Mouse (Mus musculus): ENCODE results near the gene Vti1a. TPM values are rescaled to one million over a fixed set of nuclear protein-coding genes. Genes with fewer than 3 reads are reported as not detected.

Gene Vti1a
- polyA plus RNA-seq, 1 experiment from 2014 or later: 31.8 TPM

GRCm38 (mm10) chr19:55340521-55340920 lies 24.4 kb downstream of the Vti1a start:
- no peaks in the 10 kb centered on the region for H3K9me3 ChIP-seq
- 0 out of 2 replicates have a peak, but pooled peaks cover 3% of the 10 kb centered on the region for H3K4me1 ChIP-seq
- H3K4me3 ChIP-seq: no peak overlapping the region
- no peak overlapping the region for H3K9ac ChIP-seq
- no peaks in the 10 kb centered on the region for H3K27me3 ChIP-seq
- WGBS: 91% methylated on average over 6 of the region's 6 CpGs
- no peak overlapping the region for H3K4me2 ChIP-seq (replicated peaks)
- H3K36me3 ChIP-seq: no peaks in the 10 kb centered on the region
- no peak overlapping the region for H3K27ac ChIP-seq
- ATAC-seq (ENCODE audit: insufficient number of reproducible peaks, insufficient read depth, low FRiP score, low TSS enrichment): no peak

DNA sequence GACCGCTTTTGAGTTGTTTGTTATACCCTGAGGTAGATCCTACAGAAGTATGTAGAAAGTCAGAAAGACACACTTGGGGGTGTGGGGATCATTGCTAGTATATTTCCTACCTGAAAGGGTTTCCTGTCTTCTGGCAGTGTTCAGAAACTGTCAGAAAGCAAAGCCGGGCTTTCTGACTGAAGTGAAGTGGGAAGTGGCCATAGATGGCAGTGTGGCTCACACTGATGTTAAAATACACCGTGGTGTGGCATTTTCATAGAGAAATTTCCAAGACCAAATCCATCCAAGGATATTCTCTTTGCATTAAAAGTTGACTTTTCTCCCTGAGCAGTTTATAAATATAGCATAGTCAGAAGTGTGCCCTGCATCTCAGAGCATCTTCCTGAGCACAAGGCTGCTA lies 25.3 kb downstream of the Vti1a start:
- H3K4me3 ChIP-seq: no peak overlapping the region
- H3K4me2 ChIP-seq (replicated peaks): no peak overlapping the region
- no peak for ATAC-seq (ENCODE audit: insufficient number of reproducible peaks, insufficient read depth, low FRiP score, low TSS enrichment)
- H3K9ac ChIP-seq: no peak overlapping the region
- H3K36me3 ChIP-seq: no peaks in the 10 kb centered on the region
- H3K9me3 ChIP-seq: no peaks in the 10 kb centered on the region
- no peak overlapping the region for H3K27ac ChIP-seq
- 76% methylated on average over 3 of the region's 3 CpGs for WGBS
- H3K27me3 ChIP-seq: no peaks in the 10 kb centered on the region
- H3K4me1 ChIP-seq: 0 out of 2 replicates have a peak, but pooled peaks cover 3% of the 10 kb centered on the region

DNA sequence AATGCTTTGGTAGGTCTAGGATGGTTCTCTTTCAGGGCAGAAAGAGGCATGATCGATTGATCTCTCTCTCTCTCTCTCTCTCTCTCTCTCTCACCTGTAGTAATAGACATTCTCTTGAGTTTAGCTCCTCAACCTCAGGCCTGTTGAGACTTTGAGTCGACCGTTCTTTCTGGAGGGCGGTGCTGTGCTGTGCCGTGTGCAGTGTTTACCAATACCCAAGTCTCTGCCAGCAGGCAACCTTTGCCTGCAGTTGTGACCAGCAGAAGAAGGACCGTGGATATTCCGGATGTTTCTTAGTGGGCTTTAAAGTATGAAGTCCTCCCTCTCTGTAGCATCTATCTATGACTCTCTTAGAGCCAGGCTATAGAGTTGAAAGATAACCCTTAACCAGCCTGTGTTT lies 26.3 kb downstream of the Vti1a start:
- Histone ChIP-seq H3K27me3 (no peaks in the 10 kb centered on the region), H3K36me3 (no peaks in the 10 kb centered on the region), H3K4me3 (no peak overlapping the region), H3K4me1 (0 out of 2 replicates have a peak, but pooled peaks cover 3% of the 10 kb centered on the region), H3K9ac (no peak overlapping the region), H3K4me2 (replicated peaks) (no peak overlapping the region), H3K27ac (no peak overlapping the region), H3K9me3 (no peaks in the 10 kb centered on the region)
- no peak for ATAC-seq (ENCODE audit: insufficient number of reproducible peaks, insufficient read depth, low FRiP score, low TSS enrichment)
- 95% methylated on average over 7 of the region's 7 CpGs for WGBS

- Histone ChIP-seq H3K9me3 (no peaks in the 10 kb centered on the region), H3K4me3 (no peak overlapping the region), H3K27me3 (no peaks in the 10 kb centered on the region), H3K4me1 (0 out of 2 replicates have a peak, but pooled peaks cover 3% of the 10 kb centered on the region), H3K4me2 (replicated peaks) (no peak overlapping the region), H3K36me3 (no peaks in the 10 kb centered on the region), H3K9ac (no peak overlapping the region), H3K27ac (no peak overlapping the region)
- no peak for ATAC-seq (ENCODE audit: insufficient number of reproducible peaks, insufficient read depth, low FRiP score, low TSS enrichment)
- WGBS: 86% methylated on average over 9 of the region's 9 CpGs
These were observed 27.2 kb downstream of the Vti1a start for GRCm38 (mm10) chr19:55343274-55343673.

DNA sequence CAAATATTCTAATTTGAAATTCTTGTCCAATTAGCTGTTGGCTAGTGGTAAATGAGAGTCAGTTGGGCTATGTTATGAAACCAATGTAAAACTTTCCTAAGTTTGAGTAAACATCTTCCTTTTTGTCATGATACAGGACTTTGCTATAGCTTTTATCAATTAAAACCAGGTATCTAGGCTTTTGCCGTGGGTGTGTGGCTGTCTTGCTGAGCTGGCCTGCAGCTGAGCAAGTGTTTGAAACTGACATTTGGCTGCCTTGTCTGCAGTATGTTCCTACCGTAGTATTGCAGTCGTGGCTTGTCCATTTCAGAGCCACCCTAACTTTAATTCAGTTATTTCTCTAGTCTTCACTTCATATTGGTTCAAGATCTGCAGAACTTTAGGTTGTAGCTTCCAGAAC lies 32.1 kb downstream of the Vti1a start:
- no peak overlapping the region for H3K4me3 ChIP-seq
- H3K4me1 ChIP-seq: peaks cover 7% of the 10 kb centered on the region
- ATAC-seq (ENCODE audit: insufficient number of reproducible peaks, insufficient read depth, low FRiP score, low TSS enrichment): no peak
- H3K27me3 ChIP-seq: no peaks in the 10 kb centered on the region
- no peak overlapping the region for H3K9ac ChIP-seq
- no peak overlapping the region for H3K4me2 ChIP-seq (replicated peaks)
- H3K27ac ChIP-seq: no peak overlapping the region
- WGBS: 85% methylated on average over 3 of the region's 3 CpGs
- H3K9me3 ChIP-seq: no peaks in the 10 kb centered on the region
- H3K36me3 ChIP-seq: no peaks in the 10 kb centered on the region

DNA sequence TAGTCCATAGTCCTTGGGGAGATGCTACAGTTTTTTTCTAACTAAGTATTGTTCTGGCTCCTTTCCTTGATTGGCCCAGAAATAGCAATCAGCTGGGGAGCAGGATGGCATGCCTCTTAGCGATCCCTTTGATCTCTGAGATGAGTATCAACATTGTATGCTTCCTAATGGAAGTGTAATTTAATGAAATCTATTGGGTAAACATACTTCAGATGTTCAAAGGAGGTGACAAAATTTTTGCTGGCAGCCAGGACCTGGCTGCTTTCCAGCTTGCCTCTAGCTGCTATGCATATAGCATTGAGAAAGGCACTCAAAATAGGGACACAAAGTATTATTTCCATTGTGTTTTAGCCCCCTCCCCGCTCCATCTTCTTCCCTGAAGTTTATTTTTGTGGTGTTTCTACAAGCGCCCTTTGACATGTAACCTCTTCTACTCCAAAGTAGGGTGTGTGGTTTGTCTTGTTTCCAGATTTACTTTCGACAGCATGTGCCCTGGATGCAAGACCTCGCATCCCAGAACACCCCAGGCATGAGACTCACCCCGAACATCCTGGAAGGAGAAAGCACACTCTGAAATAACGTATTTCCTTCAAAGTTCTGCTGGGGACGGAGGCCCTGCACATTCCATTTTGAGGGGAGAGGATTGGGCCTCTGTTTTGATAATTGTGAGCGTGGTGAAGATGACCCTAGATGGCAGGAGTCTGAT lies 34.7 kb downstream of the Vti1a start:
- no peak for ATAC-seq (ENCODE audit: insufficient number of reproducible peaks, insufficient read depth, low FRiP score, low TSS enrichment)
- Histone ChIP-seq H3K4me1 (peaks cover 7% of the 10 kb centered on the region), H3K27ac (no peak overlapping the region), H3K4me2 (replicated peaks) (no peak overlapping the region), H3K36me3 (no peaks in the 10 kb centered on the region), H3K9me3 (no peaks in the 10 kb centered on the region), H3K4me3 (no peak overlapping the region), H3K9ac (no peak overlapping the region), H3K27me3 (no peaks in the 10 kb centered on the region)
- WGBS: 59% methylated on average over 9 of the region's 9 CpGs

DNA sequence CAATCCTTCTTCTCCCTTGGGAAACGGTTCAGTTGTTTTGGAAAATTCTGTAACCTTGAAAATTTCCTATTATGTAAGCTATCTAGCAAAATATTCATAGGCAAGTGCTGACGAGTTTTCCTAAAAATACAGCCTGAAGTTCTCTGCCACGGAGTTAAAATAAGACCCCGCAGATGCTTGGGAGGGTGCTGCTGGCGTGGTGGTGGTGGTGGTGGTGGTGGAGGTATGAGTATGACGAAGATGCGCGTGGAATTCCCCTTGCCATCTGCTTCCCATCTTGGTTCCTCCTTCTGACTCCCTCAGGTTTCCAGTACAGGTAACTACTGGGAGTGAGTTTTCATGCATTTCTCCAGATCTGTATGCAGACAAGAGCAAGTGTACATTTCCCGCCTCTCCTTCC lies 46.5 kb downstream of the Vti1a start:
- ATAC-seq (ENCODE audit: insufficient number of reproducible peaks, insufficient read depth, low FRiP score, low TSS enrichment): no peak
- 95% methylated on average over 9 of the region's 9 CpGs for WGBS
- H3K9ac ChIP-seq: no peak overlapping the region

DNA sequence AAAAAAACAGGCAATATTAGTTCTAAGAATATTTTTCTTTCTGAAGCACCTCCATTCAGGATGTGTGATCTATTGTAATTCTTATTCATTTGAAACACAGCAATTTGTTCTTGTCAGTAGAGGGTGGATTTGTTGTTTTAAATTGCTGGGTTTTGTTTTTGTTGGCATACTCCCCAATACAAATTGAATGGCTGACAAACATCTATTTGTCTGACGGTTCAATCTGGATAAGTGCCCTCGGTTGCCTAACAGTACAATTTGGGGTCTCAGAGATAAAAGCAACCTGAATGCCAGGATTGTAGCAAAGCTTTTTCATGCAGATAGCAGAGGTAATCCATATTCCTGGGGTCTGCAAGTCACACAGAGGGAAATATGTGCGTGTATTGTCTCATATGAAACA lies 53.6 kb downstream of the Vti1a start:
- no peak overlapping the region for H3K27ac ChIP-seq
- H3K9me3 ChIP-seq: no peaks in the 10 kb centered on the region
- H3K4me1 ChIP-seq: peaks cover 3% of the 10 kb centered on the region; the same call in 1 of the 2 replicates
- no peak overlapping the region for H3K9ac ChIP-seq
- H3K36me3 ChIP-seq: no peaks in the 10 kb centered on the region
- ATAC-seq (ENCODE audit: insufficient number of reproducible peaks, insufficient read depth, low FRiP score, low TSS enrichment): no peak
- H3K4me2 ChIP-seq (replicated peaks): no peak overlapping the region
- H3K4me3 ChIP-seq: no peak overlapping the region
- 59% methylated on average over 3 of the region's 3 CpGs for WGBS
- no peaks in the 10 kb centered on the region for H3K27me3 ChIP-seq

More for the DNA sequence above, 46.5 kb downstream of the Vti1a start:
- no peak overlapping the region for H3K4me2 ChIP-seq (replicated peaks)
- no peaks in the 10 kb centered on the region for H3K36me3 ChIP-seq
- H3K27ac ChIP-seq: no peak overlapping the region
- H3K27me3 ChIP-seq: no peaks in the 10 kb centered on the region
- no peaks in the 10 kb centered on the region for H3K4me1 ChIP-seq
- no peak overlapping the region for H3K4me3 ChIP-seq
- H3K9me3 ChIP-seq: no peaks in the 10 kb centered on the region

GRCm38 (mm10) chr19:55376331-55376730 lies 60.2 kb downstream of the Vti1a start:
- Histone ChIP-seq H3K27me3 (no peaks in the 10 kb centered on the region), H3K9ac (no peak overlapping the region), H3K4me3 (no peak overlapping the region), H3K36me3 (no peaks in the 10 kb centered on the region), H3K9me3 (no peaks in the 10 kb centered on the region), H3K27ac (no peak overlapping the region), H3K4me1 (peaks cover 20% of the 10 kb centered on the region), H3K4me2 (replicated peaks) (no peak overlapping the region)
- no peak for ATAC-seq (ENCODE audit: insufficient number of reproducible peaks, insufficient read depth, low FRiP score, low TSS enrichment)
- WGBS: 68% methylated on average over 6 of the region's 6 CpGs

- peaks cover 23% of the 10 kb centered on the region for H3K4me1 ChIP-seq
- H3K4me2 ChIP-seq (replicated peaks): no peak overlapping the region
- H3K9me3 ChIP-seq: no peaks in the 10 kb centered on the region
- H3K27me3 ChIP-seq: no peaks in the 10 kb centered on the region
- ATAC-seq (ENCODE audit: insufficient number of reproducible peaks, insufficient read depth, low FRiP score, low TSS enrichment): no peak
- 89% methylated on average over 4 of the region's 4 CpGs for WGBS
- no peak overlapping the region for H3K9ac ChIP-seq
- no peak overlapping the region for H3K4me3 ChIP-seq
- H3K27ac ChIP-seq: no peak overlapping the region
- no peaks in the 10 kb centered on the region for H3K36me3 ChIP-seq
These were observed 61.4 kb downstream of the Vti1a start for GRCm38 (mm10) chr19:55377465-55377864.

- Histone ChIP-seq H3K4me3 (no peak overlapping the region), H3K9me3 (no peaks in the 10 kb centered on the region), H3K4me2 (replicated peaks) (no peak overlapping the region), H3K9ac (no peak overlapping the region), H3K4me1 (peaks cover 21% of the 10 kb centered on the region), H3K36me3 (no peaks in the 10 kb centered on the region), H3K27me3 (no peaks in the 10 kb centered on the region), H3K27ac (no peak overlapping the region)
- WGBS: 54% methylated on average over 2 of the region's 2 CpGs
- ATAC-seq (ENCODE audit: insufficient number of reproducible peaks, insufficient read depth, low FRiP score, low TSS enrichment): no peak
These were observed 62.8 kb downstream of the Vti1a start for GRCm38 (mm10) chr19:55378884-55379283.

DNA sequence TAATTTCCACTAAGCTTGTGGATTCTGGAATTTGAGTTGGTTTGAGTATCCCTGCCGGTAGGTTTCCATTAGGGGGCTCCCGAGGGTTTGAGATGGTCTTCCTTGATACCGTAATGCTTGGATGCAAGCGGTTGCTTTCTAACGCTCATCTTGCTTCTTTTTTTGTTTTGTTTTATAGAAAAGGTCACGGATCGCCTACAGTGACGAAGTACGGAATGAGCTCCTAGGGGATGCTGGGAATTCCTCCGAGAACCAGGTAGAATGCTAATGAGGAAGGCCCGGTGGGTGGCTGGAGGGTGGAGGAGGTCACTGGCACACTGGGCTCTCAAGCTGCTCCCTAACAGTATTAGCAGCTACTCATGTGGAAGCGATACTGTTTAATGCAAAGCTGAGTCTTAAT lies 64.7 kb downstream of the Vti1a start:
- Histone ChIP-seq H3K9me3 (no peaks in the 10 kb centered on the region), H3K27me3 (no peaks in the 10 kb centered on the region), H3K27ac (no peak overlapping the region), H3K4me1 (peaks cover 21% of the 10 kb centered on the region), H3K4me2 (replicated peaks) (0 out of 2 replicates have a peak overlapping the region, but pooled peaks have one; percentile 17), H3K9ac (no peak overlapping the region), H3K4me3 (no peak overlapping the region), H3K36me3 (no peaks in the 10 kb centered on the region)
- no peak for ATAC-seq (ENCODE audit: insufficient number of reproducible peaks, insufficient read depth, low FRiP score, low TSS enrichment)
- 18% methylated on average over 12 of the region's 12 CpGs for WGBS

Measured in embryonic facial prominence, embryonic 12.5 days (tissue).